Mouse (Mus musculus): ENCODE results near the gene Mtm1. TPM values are rescaled to one million over a fixed set of nuclear protein-coding genes. Genes with fewer than 3 reads are reported as not detected.

Gene Mtm1
- polyA plus RNA-seq, 1 experiment from 2014 or later = 13.3 TPM

GRCm38 (mm10) chrX:71215113-71215708, 4.6 kb downstream of the Mtm1 start:
- peak overlapping the region; percentile 62 for H3K9ac ChIP-seq (ENCODE audit: low read depth, low read length)
- WGBS = 17% methylated on average over 27 of the region's 27 CpGs

DNA sequence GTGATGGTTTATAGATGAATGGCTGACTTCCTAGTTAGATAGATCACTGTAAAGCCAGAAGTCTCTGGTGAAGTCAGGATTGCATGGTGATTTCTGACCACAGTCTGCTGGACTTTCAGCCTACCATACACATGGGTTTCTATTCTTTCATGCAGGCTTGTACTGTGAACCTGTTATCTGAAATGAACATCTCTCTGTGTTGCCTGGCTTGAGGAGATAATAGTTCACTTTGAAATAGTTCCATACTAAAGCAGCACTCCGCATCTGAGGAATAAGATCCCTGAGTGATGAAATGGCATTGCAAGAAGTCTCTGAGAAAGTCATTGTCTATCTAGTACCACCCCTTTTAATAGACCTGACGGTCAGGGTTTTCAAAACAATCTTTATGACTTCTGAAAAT, 6.3 kb downstream of the Mtm1 start:
- H3K27ac ChIP-seq (ENCODE audit: low read length) = no peak overlapping the region
- ATAC-seq = peak; percentile 14; the same call in 1 of the 2 replicates
- H3K4me1 ChIP-seq (ENCODE audit: control insufficient read depth, insufficient read depth, low read length) = no peaks in the 10 kb centered on the region
- 71% methylated on average over 2 of the region's 2 CpGs for WGBS
- no peak overlapping the region for H3K4me3 ChIP-seq (ENCODE audit: low read length)
- no peaks in the 10 kb centered on the region for H3K36me3 ChIP-seq (ENCODE audit: control insufficient read depth, insufficient read depth, low read length)
- no peak overlapping the region for H3K4me2 ChIP-seq (ENCODE audit: low read depth, low read length)
- H3K27me3 ChIP-seq (replicated peaks; ENCODE audit: control insufficient read depth, insufficient read depth, low read length) = no peaks in the 10 kb centered on the region
- H3K9ac ChIP-seq (ENCODE audit: low read depth, low read length) = no peak overlapping the region
- no peaks in the 10 kb centered on the region for H3K9me3 ChIP-seq (ENCODE audit: control insufficient read depth, low read length)

More at GRCm38 (mm10) chrX:71215113-71215708, 4.6 kb downstream of the Mtm1 start:
- ATAC-seq = peak; percentile 83
- H3K9me3 ChIP-seq (ENCODE audit: control insufficient read depth, low read length) = no peaks in the 10 kb centered on the region
- peak overlapping the region; percentile 56 for H3K4me3 ChIP-seq (ENCODE audit: low read length)
- H3K27ac ChIP-seq (ENCODE audit: low read length) = peak overlapping the region; percentile 37; the same call in 1 of the 2 replicates
- no peaks in the 10 kb centered on the region for H3K4me1 ChIP-seq (ENCODE audit: control insufficient read depth, insufficient read depth, low read length)
- no peaks in the 10 kb centered on the region for H3K27me3 ChIP-seq (replicated peaks; ENCODE audit: control insufficient read depth, insufficient read depth, low read length)
- H3K36me3 ChIP-seq (ENCODE audit: control insufficient read depth, insufficient read depth, low read length) = no peaks in the 10 kb centered on the region
- H3K4me2 ChIP-seq (ENCODE audit: low read depth, low read length) = peak overlapping the region; percentile 65

GRCm38 (mm10) chrX:71218853-71219252, 8.3 kb downstream of the Mtm1 start:
- WGBS = 53% methylated on average over 3 of the region's 3 CpGs
- no peak for ATAC-seq
- no peak overlapping the region for H3K4me2 ChIP-seq (ENCODE audit: low read depth, low read length)

GRCm38 (mm10) chrX:71220896-71221295, 10.3 kb downstream of the Mtm1 start:
- no peaks in the 10 kb centered on the region for H3K4me1 ChIP-seq (ENCODE audit: control insufficient read depth, insufficient read depth, low read length)
- no peak for ATAC-seq
- WGBS = 66% methylated on average over 3 of the region's 3 CpGs
- H3K4me2 ChIP-seq (ENCODE audit: low read depth, low read length) = no peak overlapping the region
- no peak overlapping the region for H3K27ac ChIP-seq (ENCODE audit: low read length)
- H3K4me3 ChIP-seq (ENCODE audit: low read length) = no peak overlapping the region
- H3K36me3 ChIP-seq (ENCODE audit: control insufficient read depth, insufficient read depth, low read length) = no peaks in the 10 kb centered on the region
- H3K9me3 ChIP-seq (ENCODE audit: control insufficient read depth, low read length) = no peaks in the 10 kb centered on the region
- H3K27me3 ChIP-seq (replicated peaks; ENCODE audit: control insufficient read depth, insufficient read depth, low read length) = no peaks in the 10 kb centered on the region
- no peak overlapping the region for H3K9ac ChIP-seq (ENCODE audit: low read depth, low read length)

More at GRCm38 (mm10) chrX:71218853-71219252, 8.3 kb downstream of the Mtm1 start:
- Histone ChIP-seq H3K27me3 (replicated peaks; ENCODE audit: control insufficient read depth, insufficient read depth, low read length) (no peaks in the 10 kb centered on the region), H3K9me3 (ENCODE audit: control insufficient read depth, low read length) (no peaks in the 10 kb centered on the region), H3K27ac (ENCODE audit: low read length) (no peak overlapping the region), H3K4me3 (ENCODE audit: low read length) (no peak overlapping the region), H3K9ac (ENCODE audit: low read depth, low read length) (no peak overlapping the region), H3K4me1 (ENCODE audit: control insufficient read depth, insufficient read depth, low read length) (no peaks in the 10 kb centered on the region), H3K36me3 (ENCODE audit: control insufficient read depth, insufficient read depth, low read length) (no peaks in the 10 kb centered on the region)

DNA sequence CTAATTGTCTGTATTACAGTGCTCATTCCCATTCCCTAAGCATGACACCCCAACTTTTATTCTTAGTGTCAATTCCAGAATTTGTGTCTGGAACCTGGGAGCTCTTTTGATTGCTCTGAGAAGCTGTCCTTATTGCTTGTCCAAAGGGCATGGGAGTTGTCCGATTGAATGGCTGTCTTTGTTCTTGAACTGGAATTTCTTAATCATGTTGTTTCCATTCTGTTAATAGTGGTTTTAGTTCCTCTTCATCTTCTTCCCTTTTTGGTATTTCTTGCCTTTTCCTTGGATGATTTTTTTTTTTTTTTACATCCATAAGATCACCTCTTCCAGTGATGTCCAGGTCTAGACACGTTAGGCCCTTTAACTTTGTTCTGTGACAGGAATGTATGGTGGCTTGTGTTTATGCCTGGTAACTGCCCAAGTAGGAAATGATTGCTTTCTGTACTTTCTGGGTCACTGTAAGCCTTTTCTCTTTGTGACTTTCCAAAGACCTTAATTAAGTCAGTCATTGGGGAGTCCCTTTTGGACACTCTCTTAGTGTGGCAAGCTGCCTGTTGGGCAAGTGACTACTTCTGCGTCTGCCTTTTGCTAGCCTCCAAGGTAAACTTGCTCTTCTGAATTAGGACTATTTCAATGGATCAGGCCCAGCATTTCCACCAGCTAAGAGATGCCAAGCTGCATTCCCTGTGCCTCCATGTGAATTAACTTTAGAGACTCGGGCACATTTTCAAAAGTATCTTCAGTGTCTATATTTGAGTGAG, 12.3 kb downstream of the Mtm1 start:
- ATAC-seq = no peak
- H3K27ac ChIP-seq (ENCODE audit: low read length) = no peak overlapping the region; the same call in 1 of the 2 replicates
- H3K9ac ChIP-seq (ENCODE audit: low read depth, low read length) = no peak overlapping the region
- no peaks in the 10 kb centered on the region for H3K9me3 ChIP-seq (ENCODE audit: control insufficient read depth, low read length)
- no peaks in the 10 kb centered on the region for H3K27me3 ChIP-seq (replicated peaks; ENCODE audit: control insufficient read depth, insufficient read depth, low read length)
- H3K36me3 ChIP-seq (ENCODE audit: control insufficient read depth, insufficient read depth, low read length) = no peaks in the 10 kb centered on the region
- H3K4me2 ChIP-seq (ENCODE audit: low read depth, low read length) = no peak overlapping the region
- 81% methylated on average over 4 of the region's 4 CpGs for WGBS
- no peak overlapping the region for H3K4me3 ChIP-seq (ENCODE audit: low read length)
- no peaks in the 10 kb centered on the region for H3K4me1 ChIP-seq (ENCODE audit: control insufficient read depth, insufficient read depth, low read length)

GRCm38 (mm10) chrX:71226881-71227280, 16.3 kb downstream of the Mtm1 start:
- no peaks in the 10 kb centered on the region for H3K36me3 ChIP-seq (ENCODE audit: control insufficient read depth, insufficient read depth, low read length)
- no peaks in the 10 kb centered on the region for H3K9me3 ChIP-seq (ENCODE audit: control insufficient read depth, low read length)
- no peak overlapping the region for H3K9ac ChIP-seq (ENCODE audit: low read depth, low read length)
- WGBS = 68% methylated on average over 5 of the region's 5 CpGs
- H3K27ac ChIP-seq (ENCODE audit: low read length) = no peak overlapping the region
- no peaks in the 10 kb centered on the region for H3K27me3 ChIP-seq (replicated peaks; ENCODE audit: control insufficient read depth, insufficient read depth, low read length)
- H3K4me1 ChIP-seq (ENCODE audit: control insufficient read depth, insufficient read depth, low read length) = no peaks in the 10 kb centered on the region
- ATAC-seq = no peak
- H3K4me3 ChIP-seq (ENCODE audit: low read length) = no peak overlapping the region
- H3K4me2 ChIP-seq (ENCODE audit: low read depth, low read length) = no peak overlapping the region

GRCm38 (mm10) chrX:71228200-71228599, 17.6 kb downstream of the Mtm1 start:
- peak; percentile 40; the same call in 1 of the 2 replicates for ATAC-seq
- no peaks in the 10 kb centered on the region for H3K36me3 ChIP-seq (ENCODE audit: control insufficient read depth, insufficient read depth, low read length)

GRCm38 (mm10) chrX:71230847-71231246, 20.3 kb downstream of the Mtm1 start:
- 83% methylated on average over 2 of the region's 2 CpGs for WGBS
- ATAC-seq = no peak

More at GRCm38 (mm10) chrX:71228200-71228599, 17.6 kb downstream of the Mtm1 start:
- Histone ChIP-seq H3K4me2 (ENCODE audit: low read depth, low read length) (no peak overlapping the region), H3K9me3 (ENCODE audit: control insufficient read depth, low read length) (no peaks in the 10 kb centered on the region), H3K27me3 (replicated peaks; ENCODE audit: control insufficient read depth, insufficient read depth, low read length) (no peaks in the 10 kb centered on the region), H3K4me3 (ENCODE audit: low read length) (no peak overlapping the region), H3K9ac (ENCODE audit: low read depth, low read length) (no peak overlapping the region), H3K4me1 (ENCODE audit: control insufficient read depth, insufficient read depth, low read length) (no peaks in the 10 kb centered on the region), H3K27ac (ENCODE audit: low read length) (no peak overlapping the region)
- 56% methylated on average over 3 of the region's 3 CpGs for WGBS

DNA sequence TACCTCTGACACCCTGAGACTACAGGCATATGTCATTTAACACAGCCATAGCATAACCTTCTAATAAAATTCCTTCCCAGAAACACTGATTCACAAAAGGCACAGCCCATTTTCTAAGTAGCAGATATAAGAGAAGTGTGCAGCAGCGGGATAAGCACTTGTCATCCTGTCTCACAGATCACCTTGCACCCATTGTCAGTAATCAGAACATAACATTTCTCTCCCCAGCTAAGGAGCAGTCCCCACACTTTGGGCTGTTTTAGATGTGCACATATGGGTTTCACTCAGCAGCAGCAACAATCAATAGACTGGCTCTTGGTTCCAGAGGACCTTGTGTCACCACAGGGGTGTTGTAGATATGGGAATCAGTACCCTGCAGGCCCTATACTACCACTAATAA, 45.9 kb downstream of the Mtm1 start:
- H3K27me3 ChIP-seq (replicated peaks; ENCODE audit: control insufficient read depth, insufficient read depth, low read length) = no peaks in the 10 kb centered on the region
- H3K9ac ChIP-seq (ENCODE audit: low read depth, low read length) = no peak overlapping the region
- H3K27ac ChIP-seq (ENCODE audit: low read length) = no peak overlapping the region
- H3K4me3 ChIP-seq (ENCODE audit: low read length) = no peak overlapping the region
- no peaks in the 10 kb centered on the region for H3K9me3 ChIP-seq (ENCODE audit: control insufficient read depth, low read length)
- 71% methylated on average over 1 of the region's 1 CpGs for WGBS
- no peak for ATAC-seq
- H3K4me2 ChIP-seq (ENCODE audit: low read depth, low read length) = no peak overlapping the region
- no peaks in the 10 kb centered on the region for H3K36me3 ChIP-seq (ENCODE audit: control insufficient read depth, insufficient read depth, low read length)
- H3K4me1 ChIP-seq (ENCODE audit: control insufficient read depth, insufficient read depth, low read length) = no peaks in the 10 kb centered on the region

More at GRCm38 (mm10) chrX:71230847-71231246, 20.3 kb downstream of the Mtm1 start:
- Histone ChIP-seq H3K4me2 (ENCODE audit: low read depth, low read length) (no peak overlapping the region), H3K9me3 (ENCODE audit: control insufficient read depth, low read length) (no peaks in the 10 kb centered on the region), H3K27me3 (replicated peaks; ENCODE audit: control insufficient read depth, insufficient read depth, low read length) (no peaks in the 10 kb centered on the region), H3K36me3 (ENCODE audit: control insufficient read depth, insufficient read depth, low read length) (no peaks in the 10 kb centered on the region), H3K27ac (ENCODE audit: low read length) (no peak overlapping the region), H3K9ac (ENCODE audit: low read depth, low read length) (no peak overlapping the region), H3K4me1 (ENCODE audit: control insufficient read depth, insufficient read depth, low read length) (no peaks in the 10 kb centered on the region), H3K4me3 (ENCODE audit: low read length) (no peak overlapping the region)

All from intestine, embryonic 16.5 days (tissue).